Mouse (Mus musculus): ENCODE measurements around the gene Ing3. TPM values are rescaled to one million over a fixed set of nuclear protein-coding genes. Genes with fewer than 3 reads are reported as not detected.

The Ing3 gene
- polyA plus RNA-seq (2012; rRNA removed): 19.3 and 21.1 TPM in 2 replicates

GRCm38 (mm10) chr6:21949226-21949731 lies at the start of gene Ing3:
Gene Ing3, plus strand, starts transcription at chr6:21949571.
- DNase-seq: peak; percentile 98 to 100
- under 1% methylated on average over 35 of the region's 35 CpGs for whole genome bisulfite sequencing
- no peak for TF ChIP-seq POLR2A (IDR thresholded peaks at IDR 0.05; ENCODE audit: borderline replicate concordance, insufficient read depth, low read length)
- no peak for TF ChIP-seq CTCF (IDR thresholded peaks at IDR 0.05; ENCODE audit: borderline replicate concordance, insufficient read depth, low read depth, low read length)

DNA sequence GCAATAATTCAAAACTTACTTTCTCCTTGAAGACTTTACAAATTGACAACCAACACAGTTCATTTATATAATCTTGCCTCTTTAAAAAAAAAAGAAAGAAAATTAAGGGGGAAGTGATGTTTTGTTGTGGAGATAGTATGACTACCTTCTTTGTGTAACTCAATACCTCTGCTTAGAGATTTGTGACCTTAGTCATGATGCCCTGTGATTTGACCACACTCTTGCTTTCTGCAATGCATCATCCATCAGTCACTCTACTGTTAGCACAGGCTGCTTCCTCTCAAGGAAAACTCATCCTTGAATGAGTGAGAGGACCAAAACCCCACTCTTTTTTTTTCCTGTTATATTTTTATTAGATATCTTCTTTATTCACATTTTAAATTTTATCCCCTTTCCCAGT lies 39.7 kb upstream of the Ing3 start:
- Histone ChIP-seq H3K4me1 (ENCODE audit: control insufficient read depth, insufficient read depth, low read length) (no peaks in the 10 kb centered on the region), H3K4me3 (replicated peaks; ENCODE audit: insufficient read depth, low read depth, low read length) (no peak overlapping the region), H3K27ac (ENCODE audit: insufficient read depth, low read length) (no peak overlapping the region), H3K27me3 (ENCODE audit: control insufficient read depth, insufficient read depth, low read length) (no peaks in the 10 kb centered on the region)
- DNase-seq: no peak
- no peak for TF ChIP-seq CTCF (IDR thresholded peaks at IDR 0.05; ENCODE audit: borderline replicate concordance, insufficient read depth, low read depth, low read length)
- TF ChIP-seq POLR2A (IDR thresholded peaks at IDR 0.05; ENCODE audit: borderline replicate concordance, insufficient read depth, low read length): no peak

More at GRCm38 (mm10) chr6:21949226-21949731, at the start of gene Ing3:
- Histone ChIP-seq H3K27me3 (ENCODE audit: control insufficient read depth, insufficient read depth, low read length) (no peaks in the 10 kb centered on the region), H3K4me1 (ENCODE audit: control insufficient read depth, insufficient read depth, low read length) (no peaks in the 10 kb centered on the region), H3K4me3 (replicated peaks; ENCODE audit: insufficient read depth, low read depth, low read length) (peak within 1 kb of the TSS; percentile 87), H3K27ac (ENCODE audit: insufficient read depth, low read length) (peak within 1 kb of the TSS; percentile 90)

DNA sequence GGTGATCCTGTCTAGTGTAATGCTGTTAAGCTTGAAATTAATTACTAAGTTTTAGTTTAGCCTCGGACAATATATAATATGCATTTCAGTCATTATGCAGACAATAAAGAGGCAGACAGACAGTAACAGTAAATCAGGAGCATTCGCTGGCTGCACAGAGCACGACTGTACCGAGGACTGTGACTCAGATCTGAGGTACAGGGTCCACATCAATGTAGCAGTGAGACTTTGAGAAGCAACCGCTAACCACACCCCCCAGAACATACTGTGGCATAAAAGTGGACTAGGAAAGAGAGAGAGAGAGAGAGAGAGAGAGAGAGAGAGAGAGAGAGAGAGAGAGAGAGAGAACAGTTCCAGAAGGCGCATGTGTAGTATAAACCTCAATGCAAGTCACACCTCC lies 38.6 kb upstream of the Ing3 start:
- Histone ChIP-seq H3K4me1 (ENCODE audit: control insufficient read depth, insufficient read depth, low read length) (no peaks in the 10 kb centered on the region), H3K27me3 (ENCODE audit: control insufficient read depth, insufficient read depth, low read length) (no peaks in the 10 kb centered on the region), H3K4me3 (replicated peaks; ENCODE audit: insufficient read depth, low read depth, low read length) (no peak overlapping the region), H3K27ac (ENCODE audit: insufficient read depth, low read length) (no peak overlapping the region)
- no peak for DNase-seq
- TF ChIP-seq CTCF (IDR thresholded peaks at IDR 0.05; ENCODE audit: borderline replicate concordance, insufficient read depth, low read depth, low read length): no peak
- WGBS: 87% methylated on average over 6 of the region's 6 CpGs

DNA sequence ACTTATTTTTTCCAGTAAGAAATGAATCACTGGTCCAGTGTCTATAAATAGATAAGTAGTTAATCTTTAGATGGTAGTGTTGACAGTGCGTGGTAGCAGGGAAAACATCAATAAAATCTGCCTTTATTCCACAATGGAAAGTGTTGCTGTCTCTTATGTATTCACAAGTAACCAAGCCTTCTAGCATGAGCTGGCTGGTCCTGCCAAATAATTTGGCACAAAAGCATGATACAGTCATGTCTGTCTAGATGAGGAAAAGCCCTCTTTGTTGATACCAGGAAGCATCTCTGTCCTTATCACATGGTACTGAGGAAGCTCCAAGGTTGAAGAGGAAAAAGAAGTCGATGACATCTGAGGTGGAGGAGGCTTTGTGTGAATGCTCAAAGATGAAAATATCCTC lies 32.8 kb upstream of the Ing3 start:
- H3K27ac ChIP-seq (ENCODE audit: insufficient read depth, low read length): no peak overlapping the region
- TF ChIP-seq CTCF (IDR thresholded peaks at IDR 0.05; ENCODE audit: borderline replicate concordance, insufficient read depth, low read depth, low read length) (no peak), POLR2A (IDR thresholded peaks at IDR 0.05; ENCODE audit: borderline replicate concordance, insufficient read depth, low read length) (no peak)
- no peak overlapping the region for H3K4me3 ChIP-seq (replicated peaks; ENCODE audit: insufficient read depth, low read depth, low read length)
- no peaks in the 10 kb centered on the region for H3K27me3 ChIP-seq (ENCODE audit: control insufficient read depth, insufficient read depth, low read length)
- 87% methylated on average over 2 of the region's 2 CpGs for WGBS
- DNase-seq: no peak
- H3K4me1 ChIP-seq (ENCODE audit: control insufficient read depth, insufficient read depth, low read length): no peaks in the 10 kb centered on the region

GRCm38 (mm10) chr6:21924150-21924549 lies 25.2 kb upstream of the Ing3 start:
- Histone ChIP-seq H3K4me3 (replicated peaks; ENCODE audit: insufficient read depth, low read depth, low read length) (no peak overlapping the region), H3K4me1 (ENCODE audit: control insufficient read depth, insufficient read depth, low read length) (no peaks in the 10 kb centered on the region), H3K27me3 (ENCODE audit: control insufficient read depth, insufficient read depth, low read length) (no peaks in the 10 kb centered on the region), H3K27ac (ENCODE audit: insufficient read depth, low read length) (no peak overlapping the region)
- no peak for DNase-seq
- WGBS: 35% methylated on average over 1 of the region's 1 CpGs
- no peak for TF ChIP-seq CTCF (IDR thresholded peaks at IDR 0.05; ENCODE audit: borderline replicate concordance, insufficient read depth, low read depth, low read length)
- TF ChIP-seq POLR2A (IDR thresholded peaks at IDR 0.05; ENCODE audit: borderline replicate concordance, insufficient read depth, low read length): no peak

DNA sequence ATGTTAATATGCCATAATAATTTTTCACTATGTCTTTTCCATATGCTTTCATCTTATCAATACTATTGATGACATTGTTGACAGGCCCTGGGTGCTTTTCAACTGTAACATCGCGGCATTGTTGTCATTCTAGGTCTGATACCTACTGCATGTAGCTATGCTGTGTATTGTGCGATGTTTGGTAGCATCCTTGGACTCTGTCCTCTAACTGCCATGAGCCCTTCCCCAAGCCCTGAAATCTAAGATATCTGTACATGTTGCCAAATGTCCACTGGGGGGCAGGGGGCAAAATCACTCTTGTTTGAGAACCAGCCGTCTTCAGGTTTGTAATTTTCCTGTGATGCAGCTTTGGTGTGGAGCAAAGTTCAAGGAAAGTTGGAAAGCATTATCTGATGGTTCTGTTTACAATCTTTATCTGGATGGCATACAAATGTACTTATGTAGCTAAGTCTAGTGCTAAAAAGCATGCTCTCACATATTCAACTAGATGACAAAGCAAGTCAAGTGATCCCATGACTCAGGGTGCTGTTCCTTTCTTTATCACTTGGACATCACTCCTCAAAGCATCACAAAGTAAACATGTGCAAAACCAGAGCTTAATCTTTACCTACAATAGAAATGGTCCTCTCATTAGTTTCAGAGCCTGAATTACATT lies 11.3 kb upstream of the Ing3 start:
- no peaks in the 10 kb centered on the region for H3K4me1 ChIP-seq (ENCODE audit: control insufficient read depth, insufficient read depth, low read length)
- no peaks in the 10 kb centered on the region for H3K27me3 ChIP-seq (ENCODE audit: control insufficient read depth, insufficient read depth, low read length)
- H3K27ac ChIP-seq (ENCODE audit: insufficient read depth, low read length): no peak overlapping the region
- DNase-seq: no peak
- no peak overlapping the region for H3K4me3 ChIP-seq (replicated peaks; ENCODE audit: insufficient read depth, low read depth, low read length)
- 80% methylated on average over 4 of the region's 4 CpGs for WGBS
- TF ChIP-seq POLR2A (IDR thresholded peaks at IDR 0.05; ENCODE audit: borderline replicate concordance, insufficient read depth, low read length): no peak
- no peak for TF ChIP-seq CTCF (IDR thresholded peaks at IDR 0.05; ENCODE audit: borderline replicate concordance, insufficient read depth, low read depth, low read length)

DNA sequence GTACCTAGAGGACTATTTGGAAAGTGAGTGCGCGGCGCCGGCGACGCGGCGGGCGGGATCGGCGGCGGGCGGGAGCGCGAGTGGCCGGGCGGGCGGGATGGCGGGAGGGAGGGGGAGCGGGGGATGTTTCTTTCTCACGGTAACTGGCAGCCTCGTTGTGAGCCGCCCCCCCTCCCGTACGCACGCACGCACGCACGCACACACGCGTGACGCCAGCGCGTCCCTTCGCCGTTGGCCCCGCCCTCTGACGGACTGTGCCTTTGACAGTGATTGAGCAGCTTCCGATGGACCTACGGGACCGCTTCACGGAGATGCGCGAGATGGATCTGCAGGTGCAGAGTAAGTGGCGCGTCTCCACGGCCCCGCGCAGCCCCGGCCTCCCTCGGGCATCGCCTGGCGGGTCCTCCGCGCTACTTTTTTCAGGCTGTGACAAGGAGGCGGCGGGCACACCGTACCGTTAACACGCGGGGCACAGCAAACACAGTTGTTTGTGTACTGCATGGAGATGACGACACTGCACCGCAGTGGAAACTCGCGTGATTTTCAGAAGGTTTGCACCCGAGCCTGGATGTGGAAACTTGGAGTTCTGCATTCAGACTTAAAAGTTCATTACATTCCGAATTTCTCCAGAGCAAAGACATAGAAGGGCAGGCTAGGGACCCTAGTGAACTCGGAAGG lies 539 bp downstream of the Ing3 start:
- Histone ChIP-seq H3K4me1 (ENCODE audit: control insufficient read depth, insufficient read depth, low read length) (no peaks in the 10 kb centered on the region), H3K27me3 (ENCODE audit: control insufficient read depth, insufficient read depth, low read length) (no peaks in the 10 kb centered on the region), H3K27ac (ENCODE audit: insufficient read depth, low read length) (peak overlapping the region; percentile 90), H3K4me3 (replicated peaks; ENCODE audit: insufficient read depth, low read depth, low read length) (peak overlapping the region; percentile 87)
- under 1% methylated on average over 66 of the region's 68 CpGs for WGBS
- peak; percentile 98 for DNase-seq
- TF ChIP-seq POLR2A (IDR thresholded peaks at IDR 0.05; ENCODE audit: borderline replicate concordance, insufficient read depth, low read length) (peak; percentile 81), CTCF (IDR thresholded peaks at IDR 0.05; ENCODE audit: borderline replicate concordance, insufficient read depth, low read depth, low read length) (no peak)

- H3K4me3 ChIP-seq (replicated peaks; ENCODE audit: insufficient read depth, low read depth, low read length): peak overlapping the region; percentile 87
- no peak overlapping the region; the same call in 1 of the 2 replicates for H3K27ac ChIP-seq (ENCODE audit: insufficient read depth, low read length)
- DNase-seq: peak in 1 of 2 experiments; percentile 16
- H3K27me3 ChIP-seq (ENCODE audit: control insufficient read depth, insufficient read depth, low read length): no peaks in the 10 kb centered on the region
- no peaks in the 10 kb centered on the region for H3K4me1 ChIP-seq (ENCODE audit: control insufficient read depth, insufficient read depth, low read length)
- WGBS: 72% methylated on average over 2 of the region's 2 CpGs
- TF ChIP-seq CTCF (IDR thresholded peaks at IDR 0.05; ENCODE audit: borderline replicate concordance, insufficient read depth, low read depth, low read length) (no peak), POLR2A (IDR thresholded peaks at IDR 0.05; ENCODE audit: borderline replicate concordance, insufficient read depth, low read length) (no peak)
These were observed 1.3 kb downstream of the Ing3 start for GRCm38 (mm10) chr6:21950676-21951075.

All from cerebellum, adult 2 months (tissue).